Mouse (Mus musculus) heart, postnatal 36 days (tissue): Measurements from ENCODE around the gene Wdr92. TPM values are rescaled to one million over a fixed set of nuclear protein-coding genes. Genes with fewer than 3 reads are reported as not detected.

ENCODE experiments used
- total RNA-seq, 2 experiments: library from RNA; stranded (reverse); gene quantifications; 2 replicates each; pipeline ENCODE4 v1.2.3; 2021

The Wdr92 gene
- total RNA-seq, 2 experiments from 2014 or later: 9.8 to 11.8 TPM

Other genes starting within 250 kb of the Wdr92 start
- gene Fbxo48, start 230.7 kb upstream of the Wdr92 start, total RNA-seq: under 1 TPM; 0.16 to 0.28 TPM
- 1 to 10 TPM; 4.2 to 4.5 TPM for gene Cnrip1, start 130.5 kb upstream of the Wdr92 start, total RNA-seq
- gene Plek, start 129.7 kb upstream of the Wdr92 start, total RNA-seq: 1 to 10 TPM; 4.7 to 4.9 TPM
- 10 to 100 TPM; 67.7 to 70.0 TPM for gene Ppp3r1, start 22.8 kb upstream of the Wdr92 start, total RNA-seq
- 10 to 100 TPM; 32.9 to 34.7 TPM for gene Pno1, start 29.5 kb downstream of the Wdr92 start, total RNA-seq
- gene C1d, start 75.5 kb downstream of the Wdr92 start, total RNA-seq: 10 to 100 TPM; 35.2 to 35.6 TPM